Mouse (Mus musculus) induced T-regulatory cell, adult 2 months (primary cell): Measurements from ENCODE around the gene Gstk1.
A peak's percentile ranks its signal among the peaks of the same experiment; 100 is the strongest.

Experiments
- DNase-seq: peaks from one replicate; pipeline ENCODE4 v3.0.0-alpha.2; 2012; ENCODE audit warnings: low read depth

The Gstk1 gene

GRCm38 (mm10) chr6:42245711-42246353 lies at the start of gene Gstk1:
TSS of gene Gstk1 (plus strand) at chr6:42245935.
- peak; percentile 91 for DNase-seq

- DNase-seq: peak; percentile 34
Measured at GRCm38 (mm10) chr6:42197710-42198109, 48.0 kb upstream of the Gstk1 start.

GRCm38 (mm10) chr6:42199498-42199897 lies 46.2 kb upstream of the Gstk1 start:
- no peak for DNase-seq

- DNase-seq: no peak
Measured at GRCm38 (mm10) chr6:42215028-42215427, 30.7 kb upstream of the Gstk1 start, which contains the start of gene Tas2r144. TSS of gene Tas2r144 (plus strand) at chr6:42215328.

- DNase-seq: no peak
Measured at GRCm38 (mm10) chr6:42222286-42222685, 23.4 kb upstream of the Gstk1 start.

GRCm38 (mm10) chr6:42225046-42225445 lies 20.7 kb upstream of the Gstk1 start:
- no peak for DNase-seq

- peak; percentile 88 for DNase-seq
Measured at GRCm38 (mm10) chr6:42227240-42228101, 18.3 kb upstream of the Gstk1 start.

- no peak for DNase-seq
Measured at GRCm38 (mm10) chr6:42229610-42230009, 16.1 kb upstream of the Gstk1 start.

GRCm38 (mm10) chr6:42231191-42231590 lies 14.5 kb upstream of the Gstk1 start:
- DNase-seq: no peak

GRCm38 (mm10) chr6:42237276-42237805 lies 8.4 kb upstream of the Gstk1 start:
- no peak for DNase-seq

- no peak for DNase-seq
Measured at GRCm38 (mm10) chr6:42241311-42242045, 4.3 kb upstream of the Gstk1 start.

GRCm38 (mm10) chr6:42247173-42247572 lies 1.4 kb downstream of the Gstk1 start:
- DNase-seq: peak; percentile 27

GRCm38 (mm10) chr6:42247981-42248380 lies 2.2 kb downstream of the Gstk1 start:
- no peak for DNase-seq

GRCm38 (mm10) chr6:42251791-42252190 lies 6.1 kb downstream of the Gstk1 start:
- no peak for DNase-seq

- DNase-seq: no peak
Measured at GRCm38 (mm10) chr6:42253103-42253502, 7.4 kb downstream of the Gstk1 start.

GRCm38 (mm10) chr6:42257303-42257863 lies 11.6 kb downstream of the Gstk1 start:
- peak; percentile 72 for DNase-seq

- DNase-seq: no peak
Measured at GRCm38 (mm10) chr6:42260430-42260829, 14.7 kb downstream of the Gstk1 start.

- DNase-seq: no peak
Measured at GRCm38 (mm10) chr6:42261524-42262170, 15.9 kb downstream of the Gstk1 start, which contains the start of gene Tmem139. TSS of gene Tmem139 (plus strand) at chr6:42261970.

GRCm38 (mm10) chr6:42264626-42265312 lies 19.0 kb downstream of the Gstk1 start, which contains the start of gene Casp2:
TSS of gene Casp2 (plus strand) at chr6:42264985.
- peak; percentile 98 for DNase-seq
